Mouse (Mus musculus) left cerebral cortex, postnatal 36 days (tissue): ENCODE measurements around the gene Mcf2l. TPM values are rescaled to one million over a fixed set of nuclear protein-coding genes. Genes with fewer than 3 reads are reported as not detected.

Experiments
- DNase-seq, 2 experiments: peaks; one replicate each; pipeline ENCODE4 v3.0.0; 2021 to 2022; ENCODE audit warnings: low spot score in 2 of 2, mixed read lengths in 1 of 2
- intact Hi-C: fragments of 180-260 bp; cut with DNase I; formaldehyde crosslinking; loops from one replicate; pipeline ENCODE4 v1.15.1; 2025
- total RNA-seq, 2 experiments: library from RNA; stranded (reverse); gene quantifications; 2 replicates each; pipeline ENCODE4 v1.2.3; 2021

The Mcf2l gene
- total RNA-seq, 2 experiments from 2014 or later = 203 to 267 TPM

DNA sequence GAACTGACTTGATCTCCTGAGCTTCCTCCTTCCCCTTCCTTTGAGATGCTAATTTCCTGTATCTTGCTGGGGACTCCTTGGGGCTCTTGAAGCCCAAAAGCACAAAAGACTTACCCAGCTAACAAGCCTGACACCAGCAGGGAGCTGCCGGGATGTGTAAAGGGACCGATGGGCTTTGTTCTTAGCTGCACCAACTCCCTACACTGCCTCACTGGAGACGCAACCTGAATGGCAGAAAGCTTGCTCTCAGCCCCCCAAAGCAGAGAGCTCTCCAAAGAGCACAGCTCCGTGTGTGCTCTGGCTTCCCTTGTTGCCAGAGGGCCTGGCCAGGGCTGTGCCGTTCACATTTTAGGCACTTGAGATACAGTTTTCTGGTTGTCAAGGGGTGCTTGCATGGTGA is 2.1 kb upstream of the Mcf2l start:
- intact Hi-C loops = no loop called here

DNA sequence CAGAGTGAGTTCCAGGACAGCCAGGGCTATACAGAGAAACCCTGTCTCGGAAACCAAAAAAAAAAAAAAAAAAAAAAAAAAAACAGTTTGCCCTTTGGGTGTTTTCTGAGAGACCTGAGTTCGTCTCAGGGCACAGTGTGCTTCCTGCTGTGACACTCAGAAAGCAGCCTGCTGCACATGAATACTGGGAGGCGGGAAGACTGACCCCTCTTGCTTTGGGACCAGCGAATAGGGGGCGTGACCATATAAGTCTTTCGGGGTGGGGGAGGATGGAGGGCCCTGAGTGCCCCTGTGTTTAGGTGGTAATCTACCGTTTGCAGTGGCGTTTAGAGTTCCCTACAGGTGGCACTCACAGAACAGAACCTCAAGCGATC is 636 bp upstream of the Mcf2l start:
- intact Hi-C loops = no loop called here
- DNase-seq = no peak

More for the DNA sequence above, 2.1 kb upstream of the Mcf2l start:
- DNase-seq = no peak

DNA sequence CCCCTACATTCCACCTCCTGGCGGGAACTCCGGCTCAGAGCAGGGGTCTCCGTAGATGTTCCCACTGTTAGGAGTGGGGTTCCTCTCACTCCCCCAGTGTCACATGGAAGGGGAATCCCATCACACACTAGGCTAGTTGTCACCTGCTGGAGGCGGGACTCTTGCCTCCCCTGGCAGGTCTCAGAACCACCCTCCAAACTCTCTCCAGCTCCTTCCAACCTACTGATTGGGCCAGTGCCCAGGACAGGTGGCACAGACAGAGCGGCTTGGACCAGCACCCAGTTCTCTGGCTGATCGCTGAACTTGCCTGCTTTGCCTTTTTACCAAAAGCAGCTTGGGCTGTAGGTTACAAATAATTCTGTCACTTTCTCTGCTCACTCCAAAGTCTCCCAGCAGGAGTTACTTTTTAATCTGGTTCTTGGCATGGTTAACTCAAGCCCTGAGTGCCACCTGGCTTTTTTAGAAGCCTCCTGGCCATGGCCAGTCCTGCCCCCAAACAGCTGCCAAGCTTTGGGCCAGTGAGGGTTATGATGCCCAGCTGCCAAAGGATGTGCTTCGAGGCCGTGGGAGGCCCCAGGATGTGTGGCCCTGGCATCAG is 687 bp downstream of the Mcf2l start:
- intact Hi-C loops = no loop called here
- DNase-seq = peak in 1 of 2 experiments; percentile 44

DNA sequence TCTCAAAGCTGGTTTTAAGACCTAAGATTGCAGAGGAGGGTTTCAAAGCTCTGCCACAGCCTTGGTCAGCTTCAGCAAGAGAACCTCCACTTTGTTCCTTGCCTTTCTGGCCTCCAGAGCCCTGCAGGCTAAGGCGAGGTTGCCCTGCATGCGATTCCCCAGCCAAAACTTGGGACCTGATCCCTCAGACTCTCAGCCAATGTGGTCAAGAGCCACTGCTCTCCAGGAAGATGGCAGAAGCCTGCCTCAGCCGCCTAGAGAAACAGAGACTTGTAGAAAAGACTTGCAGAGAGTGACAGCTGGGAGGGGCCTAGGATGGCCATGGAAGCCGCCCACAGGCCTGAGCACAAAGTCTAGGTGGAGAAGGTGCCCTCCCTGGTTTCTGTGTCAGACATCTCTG is 1.4 kb downstream of the Mcf2l start:
- no peak for DNase-seq

DNA sequence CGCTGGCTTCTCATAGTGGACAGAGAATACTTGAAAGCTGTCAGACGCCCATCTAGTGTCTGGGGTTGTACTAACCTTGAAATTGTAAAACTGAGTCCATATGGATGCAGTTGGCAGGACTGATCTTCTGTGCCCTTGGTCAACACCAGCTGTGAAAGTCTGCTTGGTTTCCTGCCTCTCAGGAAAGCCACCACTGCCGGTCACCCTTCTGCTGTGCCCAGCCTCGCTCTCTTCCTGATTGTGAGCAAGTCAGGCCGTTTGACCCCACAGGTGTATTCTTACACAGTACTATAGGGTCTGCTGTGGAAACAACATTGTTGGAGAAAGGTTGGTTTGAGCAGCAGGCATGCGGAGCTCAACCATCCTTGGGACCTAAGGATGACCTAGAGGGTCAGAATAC is 3.5 kb downstream of the Mcf2l start:
- no peak for DNase-seq
- intact Hi-C loops = no loop called here

More for the DNA sequence above, 1.4 kb downstream of the Mcf2l start:
- intact Hi-C loops = no loop called here

DNA sequence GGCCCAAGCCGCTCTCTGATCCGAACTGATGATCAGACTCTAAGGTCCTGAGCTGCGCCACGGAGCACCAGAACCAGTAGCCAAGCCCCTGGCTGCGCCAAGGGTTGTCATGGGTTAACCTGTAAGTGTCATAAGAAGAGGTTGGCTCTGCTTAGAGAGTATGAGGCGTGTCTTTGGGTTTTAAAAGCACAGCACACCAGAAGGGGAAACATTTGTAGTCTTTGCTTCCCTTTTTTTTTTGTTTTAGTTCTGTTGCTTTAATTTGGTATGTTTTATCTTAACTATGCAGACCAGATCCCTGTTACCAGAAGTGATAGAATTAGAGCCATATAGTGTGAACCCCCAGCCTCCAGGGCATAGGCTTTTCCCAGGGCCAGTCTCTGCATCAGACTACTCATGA is 6.6 kb downstream of the Mcf2l start:
- no peak for DNase-seq
- intact Hi-C loops = no loop called here

DNA sequence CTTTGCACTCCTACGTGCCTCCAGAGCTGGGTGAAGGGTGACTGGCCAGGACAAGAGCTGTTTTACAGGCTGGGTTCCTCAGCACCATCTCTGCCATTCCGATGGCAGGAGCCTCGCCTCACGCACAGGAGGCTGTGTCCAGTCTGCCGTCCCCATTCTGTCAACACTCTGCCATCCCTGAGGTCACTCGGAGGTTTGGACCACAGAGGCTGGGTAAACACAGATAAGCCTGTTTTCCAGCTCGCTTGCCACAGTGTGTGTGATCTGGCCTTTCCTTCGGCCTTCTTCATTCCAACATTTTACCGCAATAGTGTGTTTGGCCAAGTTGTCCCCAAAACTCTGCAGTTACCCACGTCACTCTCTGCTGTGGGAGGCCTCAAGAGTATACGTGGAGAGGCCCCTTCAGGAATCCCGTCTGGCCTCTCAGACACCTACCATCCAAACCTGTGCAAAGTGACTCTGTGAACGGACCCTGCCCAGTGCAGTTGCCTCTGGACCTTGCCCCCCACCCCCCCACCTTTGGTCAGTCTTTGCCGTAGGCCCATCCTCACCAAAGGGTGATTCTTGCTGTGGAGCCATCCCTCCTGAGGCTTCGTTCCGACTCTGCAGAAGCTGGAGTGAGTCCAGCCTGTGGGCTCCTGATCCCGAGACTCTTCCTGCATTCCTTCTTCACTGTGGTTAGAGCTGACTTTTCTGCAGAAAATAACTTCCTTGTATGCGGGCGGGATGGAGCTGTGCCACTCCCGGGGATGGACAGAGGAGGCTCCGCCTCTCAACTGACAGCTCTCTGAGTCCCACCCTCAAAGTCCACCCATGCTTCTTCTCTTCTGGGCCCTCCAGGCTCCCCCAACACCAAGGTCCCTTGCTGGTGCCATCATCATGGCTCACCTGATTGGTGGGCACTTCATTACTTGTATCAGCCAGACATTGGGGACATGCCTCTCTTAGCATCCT is 9.7 kb downstream of the Mcf2l start:
- intact Hi-C loops = no loop called here

DNA sequence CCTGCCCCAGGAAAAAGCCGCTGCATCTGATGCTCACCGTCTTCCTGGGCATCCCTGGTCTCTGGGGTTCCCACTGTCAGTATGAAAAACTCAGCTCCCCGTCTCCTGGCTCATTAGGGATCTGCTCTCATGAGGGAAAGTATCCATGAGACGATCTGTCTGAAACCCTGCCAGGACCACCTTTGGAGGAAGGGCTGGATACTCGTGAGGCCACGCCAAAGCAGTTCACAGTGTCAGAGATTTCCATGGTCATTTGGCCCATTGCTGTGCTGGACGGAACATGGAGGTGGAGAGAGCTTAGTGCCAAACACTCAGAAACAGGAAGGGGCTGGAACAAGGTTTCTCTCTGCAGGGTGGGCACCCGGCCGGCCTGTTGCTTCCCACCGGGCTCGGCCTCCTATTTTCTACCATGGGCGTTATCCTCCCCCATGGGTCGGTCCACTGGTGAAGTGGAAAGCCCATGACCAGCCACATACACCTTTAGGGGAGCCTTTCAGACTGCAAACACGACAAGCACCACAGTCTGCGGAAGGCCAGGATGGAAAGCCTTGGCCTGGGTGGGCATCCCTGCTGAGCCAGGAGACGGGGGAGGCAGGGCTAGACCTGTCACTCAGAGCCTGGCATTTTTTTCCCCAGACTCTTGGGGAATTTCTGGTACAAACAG is 14.3 kb downstream of the Mcf2l start:
- no peak for DNase-seq
- intact Hi-C loops = no loop called here

More for the DNA sequence above, 9.7 kb downstream of the Mcf2l start:
- DNase-seq = no peak

DNA sequence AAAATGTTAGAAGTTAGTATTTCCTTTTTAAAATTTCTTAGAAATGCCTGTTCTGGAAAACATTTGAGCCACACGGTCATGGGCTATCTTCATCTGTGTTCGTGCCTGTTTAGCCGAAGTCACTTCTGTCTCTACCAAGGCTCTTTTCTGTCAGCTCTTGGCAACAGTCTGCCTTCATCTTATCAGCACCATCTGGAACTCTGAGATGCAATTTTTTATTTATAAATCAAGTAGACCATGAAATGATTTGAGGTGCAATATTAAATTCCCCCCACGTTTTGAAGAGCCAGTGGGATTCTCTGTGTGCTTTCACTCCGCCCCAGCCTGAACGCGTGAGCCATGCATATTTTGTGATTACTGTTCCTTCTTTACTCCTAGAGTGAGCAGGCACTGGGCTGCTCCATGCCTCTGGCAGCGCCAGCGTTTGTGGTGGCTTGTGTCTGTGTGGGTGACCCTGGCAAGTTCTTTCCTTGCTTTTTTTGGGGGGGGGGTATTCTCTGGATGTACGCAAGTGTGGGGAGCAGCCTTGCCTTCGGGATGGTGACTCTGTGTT is 15.5 kb downstream of the Mcf2l start:
- intact Hi-C loops = no loop called here
- no peak for DNase-seq

DNA sequence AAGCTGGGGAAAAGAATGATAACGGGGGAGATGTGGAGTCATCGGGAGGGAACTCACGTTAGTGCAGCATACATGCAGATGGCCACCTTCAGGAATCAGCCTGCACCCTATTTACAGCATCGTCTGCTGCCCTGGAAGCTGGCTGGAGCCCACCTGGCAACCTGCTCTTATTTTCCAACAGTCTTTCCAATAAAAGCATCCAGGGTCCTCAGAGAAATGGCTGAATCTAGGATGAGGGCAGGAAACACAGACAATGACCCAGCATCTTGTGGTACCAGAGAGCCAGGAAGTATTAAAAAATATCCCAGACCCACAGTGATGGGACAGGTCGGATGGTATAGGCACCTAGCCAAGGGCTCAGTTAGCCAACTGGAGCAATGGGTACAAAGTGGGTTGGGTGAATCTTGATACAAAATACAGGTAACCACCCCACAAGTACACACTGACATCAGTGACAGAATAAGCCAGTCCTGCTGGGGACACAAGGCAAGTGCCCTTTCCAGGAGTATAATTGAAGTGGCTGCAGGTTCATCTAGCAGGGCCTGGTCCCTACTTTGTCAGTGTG is 19.4 kb downstream of the Mcf2l start:
- DNase-seq = no peak
- intact Hi-C loops = no loop called here

DNA sequence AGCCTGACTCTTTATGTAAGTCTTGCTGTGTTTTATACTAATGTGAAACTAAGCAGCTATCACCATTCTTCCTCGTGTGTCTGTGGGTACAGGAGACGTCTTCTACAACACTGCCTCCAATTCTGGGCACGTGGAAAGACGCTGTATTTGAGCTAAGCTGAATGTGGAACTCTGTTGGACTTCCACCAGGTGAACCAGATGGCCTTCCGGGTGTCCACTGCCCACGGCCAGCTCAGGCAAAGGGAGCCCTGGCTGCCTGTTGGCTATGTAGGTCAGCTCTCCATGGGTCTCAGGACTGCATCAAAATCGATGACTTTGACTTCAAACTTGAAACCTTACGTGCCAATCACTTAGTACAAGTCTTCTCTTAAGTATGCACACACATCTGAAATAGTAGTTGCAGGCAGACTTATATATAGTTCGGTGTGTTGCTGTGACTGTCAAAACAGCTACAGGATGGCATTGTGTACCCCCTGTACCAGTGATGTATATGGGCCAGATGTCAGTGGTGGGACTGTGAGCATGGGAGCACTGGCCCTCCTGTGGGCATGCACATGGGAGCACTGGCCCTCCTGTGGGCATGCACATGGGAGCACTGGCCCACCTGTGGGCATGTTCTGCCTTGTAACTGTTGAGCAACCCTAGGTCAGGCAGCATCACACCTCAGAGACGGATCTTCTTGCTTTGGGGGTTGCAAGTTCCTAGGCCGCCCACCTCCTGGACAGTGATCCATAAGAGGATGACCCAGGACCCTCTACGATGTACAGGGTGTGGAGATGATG is 20.4 kb downstream of the Mcf2l start:
- DNase-seq = no peak
- intact Hi-C loops = no loop called here

DNA sequence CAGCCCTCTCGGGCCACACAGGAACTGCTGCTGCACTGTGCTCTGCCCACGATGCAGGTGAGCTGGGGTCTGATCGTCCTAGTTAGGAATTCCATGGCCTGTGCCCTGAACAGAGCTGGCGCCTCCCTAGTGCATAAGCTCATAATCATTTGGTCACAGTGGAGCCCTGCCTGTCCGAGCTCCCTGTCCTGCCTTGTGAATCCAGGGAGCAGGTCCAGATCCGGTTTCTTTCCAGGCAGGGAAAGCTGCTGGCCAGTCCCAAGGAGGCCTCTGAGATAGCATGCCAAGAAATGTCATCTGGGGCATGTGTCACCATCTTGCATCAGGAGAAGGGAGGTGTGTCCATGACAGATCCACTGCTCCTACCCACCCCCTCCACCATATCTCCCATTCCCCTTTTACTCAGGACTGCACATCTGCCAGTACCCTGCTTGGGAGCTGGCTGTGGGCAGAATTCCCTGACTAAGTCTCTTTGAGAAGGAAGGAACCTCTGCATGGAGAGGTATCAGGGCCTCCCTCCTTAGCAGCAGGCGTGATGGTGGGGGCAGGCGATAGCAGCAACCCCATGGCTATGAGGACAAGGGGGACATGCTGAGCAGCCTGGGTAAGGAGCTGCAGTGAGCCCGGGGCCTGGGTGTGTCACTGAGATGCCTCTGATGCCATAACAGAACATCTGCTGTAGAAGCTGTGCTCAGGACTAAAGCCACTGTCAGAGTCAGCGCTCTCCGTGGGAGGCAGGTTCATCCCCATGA is 21.4 kb downstream of the Mcf2l start:
- intact Hi-C loops = loop anchor here (5.0 kb wide), 1 partner anchor 87 kb away; no protein-coding TSS in a partner anchor
- DNase-seq = no peak

DNA sequence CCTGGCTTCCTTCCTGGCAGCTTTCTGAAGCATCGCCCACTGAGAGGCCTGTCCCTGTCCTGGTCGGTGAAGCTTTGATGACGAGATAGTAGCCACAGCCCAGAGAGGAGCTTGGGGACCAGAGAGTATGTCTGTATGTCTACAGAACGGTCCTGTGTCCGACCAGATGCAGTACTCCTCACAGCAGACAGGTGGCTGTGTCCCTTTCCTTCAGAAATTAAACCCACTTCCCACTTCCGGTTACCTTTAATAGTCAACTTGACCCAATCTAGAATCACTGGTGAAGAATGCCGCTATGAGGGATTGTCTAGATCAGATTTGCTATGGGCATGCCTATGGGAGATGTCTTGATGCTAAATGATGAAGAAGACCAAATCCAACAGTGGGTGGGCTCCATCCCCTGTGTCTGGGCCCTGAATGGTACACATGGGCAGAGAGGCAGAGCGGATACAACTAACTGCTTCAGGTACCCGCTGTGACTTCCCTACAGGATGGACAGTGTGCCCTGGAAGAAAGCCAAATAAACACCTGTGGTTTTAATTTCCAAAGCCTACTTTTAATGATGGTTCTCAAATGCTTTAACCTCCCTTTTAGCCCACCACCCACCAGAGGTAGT is 22.0 kb downstream of the Mcf2l start:
- intact Hi-C loops = loop anchor here (5.0 kb wide), 1 partner anchor 87 kb away; no protein-coding TSS in a partner anchor

DNA sequence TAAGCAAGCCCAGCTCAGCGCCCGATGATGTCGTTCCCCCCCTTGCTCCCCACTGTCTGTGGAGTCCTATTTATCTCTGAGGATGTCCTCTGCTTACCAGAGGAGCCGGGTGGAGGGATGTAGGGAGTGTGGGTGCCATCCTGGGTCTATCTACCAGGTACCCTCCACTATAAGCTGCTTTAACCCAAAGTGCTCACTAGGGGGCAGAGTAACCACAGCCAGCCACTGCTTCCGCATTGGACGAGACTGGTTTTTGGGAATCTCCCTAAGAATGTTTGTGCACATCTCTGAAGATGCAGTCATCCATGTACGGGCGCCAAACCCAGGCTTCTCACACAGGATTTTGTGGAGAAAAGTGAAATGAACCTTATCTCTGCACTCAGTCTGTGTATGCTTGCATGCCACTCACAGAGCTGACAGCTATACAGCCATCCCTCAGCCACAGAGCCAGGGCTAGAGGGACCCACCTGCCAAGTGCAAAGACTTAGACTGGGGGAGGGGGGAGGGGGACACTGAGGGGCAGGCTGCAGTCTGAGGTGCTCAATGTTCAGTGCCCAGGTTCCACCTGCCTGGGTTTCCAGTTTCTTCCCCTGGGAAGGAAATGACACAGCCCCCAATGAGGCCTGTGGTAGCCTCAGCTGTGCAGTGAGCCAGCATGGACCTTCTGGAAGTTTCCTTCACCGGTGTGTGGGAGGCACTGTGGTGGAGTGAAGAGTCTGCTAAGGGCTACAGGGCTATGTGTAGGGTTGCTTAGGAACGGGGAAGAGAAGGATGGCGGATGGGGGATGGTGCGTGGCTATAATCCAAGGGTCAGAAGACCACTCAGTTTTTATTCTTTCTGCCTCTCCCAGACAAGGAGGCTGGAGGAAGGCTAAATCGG is 23.1 kb downstream of the Mcf2l start:
- peak; percentile 53 to 65 for DNase-seq
- intact Hi-C loops = loop anchor here (5.0 kb wide), 1 partner anchor 86 kb away; no protein-coding TSS in a partner anchor

More for the DNA sequence above, 22.0 kb downstream of the Mcf2l start:
- no peak for DNase-seq

DNA sequence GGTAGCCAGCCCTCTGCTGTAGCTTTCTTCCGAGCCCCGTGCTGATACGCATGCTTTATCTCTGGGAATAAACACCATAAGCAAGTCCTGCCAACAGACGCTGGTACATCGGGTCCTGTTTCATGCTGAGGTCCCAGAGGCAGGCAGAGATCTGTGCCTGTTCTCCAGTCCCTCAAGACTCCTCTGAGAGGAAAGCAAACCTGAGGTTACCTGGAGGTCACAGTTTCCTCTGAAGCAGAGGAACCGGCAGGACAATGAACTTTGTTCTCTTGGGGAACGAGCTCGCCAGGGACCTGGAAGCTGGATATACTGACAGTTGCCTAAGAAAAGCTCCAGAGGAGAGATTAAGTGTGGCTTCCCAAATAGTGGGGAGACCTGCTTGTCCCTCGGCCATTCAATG is 24.2 kb downstream of the Mcf2l start:
- intact Hi-C loops = loop anchor here (5.0 kb wide), 1 partner anchor 84 kb away; no protein-coding TSS in a partner anchor

DNA sequence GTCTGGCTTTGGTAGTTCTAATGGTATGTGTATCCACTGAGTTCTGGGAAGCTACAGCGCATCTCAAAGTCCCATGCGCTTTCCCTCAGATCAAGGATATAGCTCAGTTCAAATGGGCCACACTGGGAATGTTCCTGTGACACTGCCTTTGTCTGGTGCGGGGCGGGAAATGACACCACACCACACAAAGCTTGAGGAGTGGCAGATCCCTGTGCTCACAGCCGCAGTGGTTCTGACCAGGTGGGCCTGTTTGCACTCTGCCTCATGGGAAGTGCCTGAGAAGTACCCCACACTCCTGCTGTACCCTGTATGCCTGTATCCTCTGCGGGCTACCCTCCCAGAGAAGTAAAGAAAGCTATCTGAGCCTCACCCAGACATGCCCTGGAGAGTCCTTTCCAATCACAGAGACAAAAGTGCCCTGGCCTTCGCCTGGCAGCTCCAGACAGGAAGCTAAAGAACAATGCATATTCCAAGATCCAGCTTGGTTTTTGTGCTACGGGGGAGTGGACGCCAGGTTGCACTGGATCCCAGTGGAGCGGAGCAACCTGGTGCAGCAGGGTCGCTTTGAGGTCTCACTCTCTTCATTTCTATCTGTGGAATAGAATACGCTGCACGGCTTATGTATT is 30.3 kb downstream of the Mcf2l start:
- no peak for DNase-seq
- intact Hi-C loops = no loop called here

More for the DNA sequence above, 24.2 kb downstream of the Mcf2l start:
- no peak for DNase-seq
